Mouse (Mus musculus) limb, embryonic 13.5 days (tissue): ENCODE data around the gene 2310030G06Rik. TPM values are rescaled to one million over a fixed set of nuclear protein-coding genes. Genes with fewer than 3 reads are reported as not detected.
A peak's percentile ranks its signal among the peaks of the same experiment; 100 is the strongest.

Experiments
- ATAC-seq: fragments of 200-750 bp; cut with Nextera tagmentation; 2 replicates; pipeline ENCODE4 v1.8.0; 2017; ENCODE audit warnings: low read depth, moderate number of reproducible peaks, moderate TSS enrichment; ENCODE audit not compliant: low FRiP score
- H3K27ac ChIP-seq: fragments of 300-500 bp; sonication (generic); 2 replicates; pipeline ENCODE4 v1.5.1; 2015; ENCODE audit warnings: inconsistent platforms, mild to moderate bottlenecking, moderate library complexity
- H3K27me3 ChIP-seq: fragments of 300-500 bp; sonication (generic); 2 replicates; pipeline ENCODE4 v1.6.1; 2015; ENCODE audit warnings: mild to moderate bottlenecking, inconsistent platforms
- H3K36me3 ChIP-seq: fragments of 300-500 bp; sonication (generic); 2 replicates; pipeline ENCODE4 v1.6.1; 2015; ENCODE audit warnings: inconsistent platforms, mild to moderate bottlenecking, moderate library complexity
- H3K4me1 ChIP-seq: fragments of 300-500 bp; sonication (generic); 2 replicates; pipeline ENCODE4 v1.6.1; 2015; ENCODE audit warnings: inconsistent platforms
- H3K4me2 ChIP-seq: fragments of 300-500 bp; sonication (generic); replicated peaks from 2 replicates; pipeline ENCODE4 v1.6.1; 2015; ENCODE audit warnings: inconsistent platforms, mild to moderate bottlenecking, moderate library complexity
- H3K4me3 ChIP-seq: fragments of 300-500 bp; sonication (generic); 2 replicates; pipeline ENCODE4 v1.5.1; 2015; ENCODE audit warnings: moderate library complexity, mild to moderate bottlenecking, inconsistent platforms
- H3K9ac ChIP-seq: fragments of 300-500 bp; sonication (generic); 2 replicates; pipeline ENCODE4 v1.6.1; 2015; ENCODE audit warnings: mild to moderate bottlenecking, inconsistent platforms
- H3K9me3 ChIP-seq: fragments of 300-500 bp; sonication (generic); 2 replicates; pipeline ENCODE4 v1.6.1; 2016; ENCODE audit warnings: inconsistent platforms
- WGBS: fragments of 180-500 bp; shearing (Covaris S2); methylation state at CpG from one replicate; pipeline ENCODE4 v1.1.7; 2015; 5-methylcytosine and 5-hydroxymethylcytosine counted together
- polyA plus RNA-seq: library from polyadenylated mRNA; unstranded; fragments of >200 nt; fragmentation: Nextera tagmentation; extraction: Ambion mirVana; gene quantifications from 2 replicates; pipeline ENCODE4 v1.2.1, GENCODE M21; 2015

2310030G06Rik gene
- polyA plus RNA-seq, 1 experiment from 2014 or later, result 4.7 TPM

GRCm38 (mm10) chr9:50695153-50695552 is 51.2 kb downstream of the 2310030G06Rik start:
- no peak overlapping the region for H3K4me2 ChIP-seq
- WGBS, result 81% methylated on average over 6 of the region's 6 CpGs
- no peaks in the 10 kb centered on the region for H3K9me3 ChIP-seq
- H3K27me3 ChIP-seq, result peaks cover 9% of the 10 kb centered on the region
- no peak overlapping the region for H3K9ac ChIP-seq
- H3K27ac ChIP-seq, result no peak overlapping the region
- H3K4me1 ChIP-seq, result peaks cover 41% of the 10 kb centered on the region
- H3K36me3 ChIP-seq, result peaks cover 26% of the 10 kb centered on the region
- no peak for ATAC-seq
- no peak overlapping the region for H3K4me3 ChIP-seq

- no peak overlapping the region for H3K4me2 ChIP-seq
- no peaks in the 10 kb centered on the region for H3K27me3 ChIP-seq
- H3K27ac ChIP-seq, result no peak overlapping the region
- WGBS, result 26% methylated on average over 10 of the region's 10 CpGs
- H3K4me3 ChIP-seq, result no peak overlapping the region
- no peak overlapping the region for H3K9ac ChIP-seq
- no peak for ATAC-seq
- H3K9me3 ChIP-seq, result no peaks in the 10 kb centered on the region
- H3K4me1 ChIP-seq, result peaks cover 31% of the 10 kb centered on the region
- peaks cover 40% of the 10 kb centered on the region for H3K36me3 ChIP-seq
These were observed 52.7 kb downstream of the 2310030G06Rik start for GRCm38 (mm10) chr9:50693631-50694030.

GRCm38 (mm10) chr9:50692626-50693580 is 53.4 kb downstream of the 2310030G06Rik start:
- peaks cover 47% of the 10 kb centered on the region for H3K36me3 ChIP-seq
- 0 out of 2 replicates have a peak overlapping the region, but pooled peaks have one; percentile 5 for H3K4me3 ChIP-seq
- no peak overlapping the region for H3K9ac ChIP-seq
- no peak for ATAC-seq
- H3K27me3 ChIP-seq, result no peaks in the 10 kb centered on the region
- H3K27ac ChIP-seq, result peak overlapping the region; percentile 34
- peaks cover 25% of the 10 kb centered on the region for H3K4me1 ChIP-seq
- H3K9me3 ChIP-seq, result no peaks in the 10 kb centered on the region
- 37% methylated on average over 13 of the region's 13 CpGs for WGBS
- peak overlapping the region; percentile 23 for H3K4me2 ChIP-seq

Other genes starting within 250 kb of the 2310030G06Rik start
- gene Pts, start 217.8 kb downstream of the 2310030G06Rik start, polyA plus RNA-seq, result 71.2 and 84.3 TPM in 2 replicates
- gene Il18, start 191.7 kb downstream of the 2310030G06Rik start, polyA plus RNA-seq, result 2.6 and 2.7 TPM in 2 replicates
- gene Bco2, start 191.4 kb downstream of the 2310030G06Rik start, polyA plus RNA-seq, result 0.15 and 0.23 TPM in 2 replicates
- gene Tex12, start 185.2 kb downstream of the 2310030G06Rik start, polyA plus RNA-seq, result not detected in 2 replicates
- gene Sdhd, start 142.7 kb downstream of the 2310030G06Rik start, polyA plus RNA-seq, result 257 and 259 TPM in 2 replicates
- gene Timm8b, start 142.6 kb downstream of the 2310030G06Rik start, polyA plus RNA-seq, result 242 and 267 TPM in 2 replicates
- gene Pih1d2, start 129.2 kb downstream of the 2310030G06Rik start, polyA plus RNA-seq, result 3.7 and 3.8 TPM in 2 replicates
- 24.5 and 26.9 TPM in 2 replicates for gene Nkapd1, start 129.1 kb downstream of the 2310030G06Rik start, polyA plus RNA-seq
- 41.4 and 45.4 TPM in 2 replicates for gene Dlat, start 86.8 kb downstream of the 2310030G06Rik start, polyA plus RNA-seq
- gene Dixdc1, start 7.0 kb downstream of the 2310030G06Rik start, polyA plus RNA-seq, result 18.6 and 23.6 TPM in 2 replicates
- gene Cryab, start 4.8 kb upstream of the 2310030G06Rik start, polyA plus RNA-seq, result 71.2 and 74.0 TPM in 2 replicates
- 37.8 and 39.3 TPM in 2 replicates for gene Hspb2, start 5.8 kb upstream of the 2310030G06Rik start, polyA plus RNA-seq
- 11.0 and 11.3 TPM in 2 replicates for gene Fdxacb1, start 21.7 kb upstream of the 2310030G06Rik start, polyA plus RNA-seq
- gene Alg9, start 28.5 kb upstream of the 2310030G06Rik start, polyA plus RNA-seq, result 34.1 and 37.3 TPM in 2 replicates
- gene 1110032A03Rik, start 29.0 kb upstream of the 2310030G06Rik start, polyA plus RNA-seq, result 31.3 and 36.2 TPM in 2 replicates
- gene Ppp2r1b, start 98.8 kb upstream of the 2310030G06Rik start, polyA plus RNA-seq, result 74.3 and 77.3 TPM in 2 replicates